Mouse (Mus musculus) thymus, postnatal 10 days (tissue): Measurements from ENCODE around the gene Pafah1b3.
"Not testable (repeated sequence)": the region's sequence is repeated elsewhere in the genome, so short reads cannot be mapped to it uniquely, and the experiment has no call there.

Source experiments
- DNase-seq, 2 experiments: peaks; one replicate each; pipeline ENCODE4 v3.0.0; 2021; ENCODE audit warnings: low spot score in 2 of 2

Gene Pafah1b3

GRCm38 (mm10) chr7:25297454-25298325, at the start of gene Pafah1b3:
Gene Pafah1b3, minus strand, starts transcription at chr7:25297986.
- peak; percentile 81 to 87 for DNase-seq

- no peak for DNase-seq
Observed at GRCm38 (mm10) chr7:25341000-25341784, 43.4 kb upstream of the Pafah1b3 start.

GRCm38 (mm10) chr7:25339329-25339728, 41.5 kb upstream of the Pafah1b3 start:
- DNase-seq: no peak

- no peak for DNase-seq
Observed at GRCm38 (mm10) chr7:25334472-25334871, 36.7 kb upstream of the Pafah1b3 start.

GRCm38 (mm10) chr7:25333596-25334307, 36.0 kb upstream of the Pafah1b3 start:
- DNase-seq: peak; percentile 31 to 77

GRCm38 (mm10) chr7:25326233-25326632, 28.4 kb upstream of the Pafah1b3 start:
- DNase-seq: no peak

- not testable (repeated sequence) for DNase-seq
Observed at GRCm38 (mm10) chr7:25325431-25325830, 27.6 kb upstream of the Pafah1b3 start.

GRCm38 (mm10) chr7:25323219-25323618, 25.4 kb upstream of the Pafah1b3 start:
- no peak for DNase-seq

GRCm38 (mm10) chr7:25322058-25322484, 24.3 kb upstream of the Pafah1b3 start:
- no peak for DNase-seq

GRCm38 (mm10) chr7:25317446-25317999, 19.7 kb upstream of the Pafah1b3 start:
- DNase-seq: no peak

- peak; percentile 86 to 92 for DNase-seq
Observed at GRCm38 (mm10) chr7:25316532-25317445, 19.0 kb upstream of the Pafah1b3 start, which contains the start of gene Megf8. Gene Megf8, plus strand, starts transcription at chr7:25317164.

- no peak for DNase-seq
Observed at GRCm38 (mm10) chr7:25315306-25316041, 17.7 kb upstream of the Pafah1b3 start.

GRCm38 (mm10) chr7:25314606-25315305, 17.0 kb upstream of the Pafah1b3 start:
- DNase-seq: no peak

- no peak for DNase-seq
Observed at GRCm38 (mm10) chr7:25313325-25313724, 15.5 kb upstream of the Pafah1b3 start.

GRCm38 (mm10) chr7:25311193-25311592, 13.4 kb upstream of the Pafah1b3 start:
- no peak for DNase-seq

- no peak for DNase-seq
Observed at GRCm38 (mm10) chr7:25309425-25309824, 11.6 kb upstream of the Pafah1b3 start.

- no peak for DNase-seq
Observed at GRCm38 (mm10) chr7:25308702-25309318, 11.0 kb upstream of the Pafah1b3 start.

- DNase-seq: no peak
Observed at GRCm38 (mm10) chr7:25306614-25306996, 8.8 kb upstream of the Pafah1b3 start.
